Mouse (Mus musculus) C2C12 (cell line): Measurements from ENCODE around the gene Olfr750. TPM values are rescaled to one million over a fixed set of nuclear protein-coding genes. Genes with fewer than 3 reads are reported as not detected.

Experiments
- H3K27me3 ChIP-seq: one replicate; pipeline ENCODE4 v1.6.1; 2011; ENCODE audit not compliant: control insufficient read depth, insufficient read depth, insufficient read length
- H3K36me3 ChIP-seq: one replicate; pipeline ENCODE4 v1.6.1; 2011; ENCODE audit not compliant: control insufficient read depth, insufficient read depth
- H3K4me3 ChIP-seq: one replicate; pipeline ENCODE4 v1.5.1; 2011; ENCODE audit warnings: mild to moderate bottlenecking, control low read depth; ENCODE audit not compliant: poor library complexity, insufficient read depth, severe bottlenecking
- H3K79me2 ChIP-seq: one replicate; pipeline ENCODE4 v1.6.1; 2011; ENCODE audit not compliant: control insufficient read depth, insufficient read depth
- H3K79me3 ChIP-seq: one replicate; pipeline ENCODE4 v1.6.1; 2011; ENCODE audit warnings: low read depth, control low read depth
- H3ac ChIP-seq: one replicate; pipeline ENCODE3; 2011; ENCODE audit warnings: low read depth; ENCODE audit not compliant: control insufficient read depth, insufficient read length
- CEBPB ChIP-seq: IDR thresholded peaks from one replicate; pipeline ENCODE4 v1.6.1; 2011; ENCODE audit warnings: low read depth, mild to moderate bottlenecking, control low read depth, moderate library complexity
- CTCF ChIP-seq: IDR thresholded peaks from one replicate; pipeline ENCODE4 v1.5.1; 2011; ENCODE audit not compliant: control insufficient read depth, insufficient read depth, insufficient read length
- FOSL1 ChIP-seq: IDR thresholded peaks from one replicate; pipeline ENCODE4 v1.8.0; 2011; ENCODE audit warnings: mild to moderate bottlenecking, low read length; ENCODE audit not compliant: poor library complexity, insufficient read depth, severe bottlenecking
- MAX ChIP-seq: IDR thresholded peaks from one replicate; pipeline ENCODE4 v1.6.1; 2011; ENCODE audit warnings: mild to moderate bottlenecking, control low read depth
- MYOD1 ChIP-seq: IDR thresholded peaks from one replicate; pipeline ENCODE4 v1.6.1; 2011; ENCODE audit warnings: low read depth; ENCODE audit not compliant: control insufficient read depth, insufficient read length
- MYOG ChIP-seq: IDR thresholded peaks from one replicate; pipeline ENCODE4 v1.6.1; 2011; ENCODE audit not compliant: control insufficient read depth, insufficient read length; ENCODE audit errors: extremely low read depth
- USF1 ChIP-seq: IDR thresholded peaks from one replicate; pipeline ENCODE4 v1.6.1; 2011; ENCODE audit warnings: low read depth, mild to moderate bottlenecking, control low read depth, moderate library complexity
- polyA plus RNA-seq: library from polyadenylated mRNA; unstranded; fragments of >200 nt; fragmentation: generic; extraction: Trizol; gene quantifications from one replicate; pipeline ENCODE4 v1.2.1, GENCODE M21; 2012; ENCODE audit warnings: missing spikeins

Gene Olfr750
- polyA plus RNA-seq, 1 experiment, result not detected

GRCm38 (mm10) chr14:51026391-51027133 is 47.7 kb downstream of the Olfr750 start:
- no peaks in the 10 kb centered on the region for H3K79me3 ChIP-seq
- TF ChIP-seq FOSL1 (no peak), CEBPB (no peak), USF1 (no peak), MAX (no peak), CTCF (no peak), MYOG (no peak), MYOD1 (no peak)
- no peaks in the 10 kb centered on the region for H3K79me2 ChIP-seq
- no peaks in the 10 kb centered on the region for H3K36me3 ChIP-seq
- H3ac ChIP-seq, result no peak overlapping the region
- H3K4me3 ChIP-seq, result no peak overlapping the region
- H3K27me3 ChIP-seq, result no peaks in the 10 kb centered on the region

GRCm38 (mm10) chr14:51024820-51025219 is 49.4 kb downstream of the Olfr750 start:
- no peak overlapping the region for H3K4me3 ChIP-seq
- no peaks in the 10 kb centered on the region for H3K27me3 ChIP-seq
- H3K79me2 ChIP-seq, result no peaks in the 10 kb centered on the region
- H3K79me3 ChIP-seq, result no peaks in the 10 kb centered on the region
- TF ChIP-seq CEBPB (no peak), MYOG (no peak), MAX (no peak), CTCF (no peak), USF1 (no peak), MYOD1 (no peak), FOSL1 (no peak)
- no peaks in the 10 kb centered on the region for H3K36me3 ChIP-seq
- H3ac ChIP-seq, result no peak overlapping the region

GRCm38 (mm10) chr14:51023457-51023856 is 50.8 kb downstream of the Olfr750 start:
- Histone ChIP-seq H3K27me3 (no peaks in the 10 kb centered on the region), H3K79me3 (no peaks in the 10 kb centered on the region), H3K79me2 (no peaks in the 10 kb centered on the region), H3K4me3 (no peak overlapping the region), H3K36me3 (no peaks in the 10 kb centered on the region), H3ac (no peak overlapping the region)
- TF ChIP-seq MAX (no peak), FOSL1 (no peak), CEBPB (no peak), CTCF (no peak), MYOD1 (no peak), USF1 (no peak), MYOG (no peak)

GRCm38 (mm10) chr14:51017256-51017655 is 57.0 kb downstream of the Olfr750 start:
- Histone ChIP-seq H3ac (no peak overlapping the region), H3K36me3 (no peaks in the 10 kb centered on the region), H3K79me2 (no peaks in the 10 kb centered on the region), H3K79me3 (no peaks in the 10 kb centered on the region), H3K4me3 (no peak overlapping the region), H3K27me3 (no peaks in the 10 kb centered on the region)
- TF ChIP-seq MYOD1 (no peak), MAX (no peak), CTCF (no peak), MYOG (no peak), CEBPB (no peak), USF1 (no peak), FOSL1 (no peak)

Other genes with a start within 250 kb of the Olfr750 start
- gene Tep1, start 203.9 kb downstream of the Olfr750 start, polyA plus RNA-seq, result 9.9 TPM
- 0.26 TPM for gene Klhl33, start 176.9 kb downstream of the Olfr750 start, polyA plus RNA-seq
- 54.5 TPM for gene Osgep, start 149.5 kb downstream of the Olfr750 start, polyA plus RNA-seq
- 289 TPM for gene Apex1, start 149.5 kb downstream of the Olfr750 start, polyA plus RNA-seq
- gene Pip4p1, start 143.6 kb downstream of the Olfr750 start, polyA plus RNA-seq, result 93.6 TPM
- 67.0 TPM for gene Pnp, start 143.4 kb downstream of the Olfr750 start, polyA plus RNA-seq
- gene Gm49342, start 129.9 kb downstream of the Olfr750 start, polyA plus RNA-seq, result 27.3 TPM
- 0.29 TPM for gene Pnp2, start 118.4 kb downstream of the Olfr750 start, polyA plus RNA-seq
- 0.19 TPM for gene Rnase10, start 66.7 kb downstream of the Olfr750 start, polyA plus RNA-seq
- not detected for gene Rnase9, start 32.6 kb downstream of the Olfr750 start, polyA plus RNA-seq
- gene Rnase11, start 24.3 kb downstream of the Olfr750 start, polyA plus RNA-seq, result not detected
- not detected for gene Rnase12, start 16.8 kb downstream of the Olfr750 start, polyA plus RNA-seq
- 14.5 TPM for gene Rnase4, start 16.6 kb upstream of the Olfr750 start, polyA plus RNA-seq
- gene Ang, start 16.7 kb upstream of the Olfr750 start, polyA plus RNA-seq, result 0.92 TPM
- not detected for gene Eddm3b, start 40.0 kb upstream of the Olfr750 start, polyA plus RNA-seq
- not detected for gene Rnase6, start 49.5 kb upstream of the Olfr750 start, polyA plus RNA-seq
- gene Rnase1, start 72.3 kb upstream of the Olfr750 start, polyA plus RNA-seq, result not detected
- not detected for gene Rnase2b, start 87.8 kb upstream of the Olfr750 start, polyA plus RNA-seq
- 1.7 TPM for gene Ang2, start 124.7 kb upstream of the Olfr750 start, polyA plus RNA-seq
- not detected for gene Ear14, start 129.0 kb upstream of the Olfr750 start, polyA plus RNA-seq
- gene Rnase2a, start 181.7 kb upstream of the Olfr750 start, polyA plus RNA-seq, result not detected